Mouse (Mus musculus): Measurements from ENCODE around the gene Gstt1. TPM values are rescaled to one million over a fixed set of nuclear protein-coding genes. Genes with fewer than 3 reads are reported as not detected.
A peak's percentile ranks its signal among the peaks of the same experiment; 100 is the strongest.

The Gstt1 gene
- total and polyA plus RNA-seq, 3 experiments: 1.3 to 3.8 TPM; not detected in 1

GRCm38 (mm10) chr10:75744017-75744416 is 54.4 kb downstream of the Gstt1 start:
- no peaks in the 10 kb centered on the region for H3K9me3 ChIP-seq (replicated peaks; ENCODE audit: insufficient read depth, low read length)
- no peak overlapping the region for H3K27ac ChIP-seq (ENCODE audit: control insufficient read depth, low read depth, low read length)
- no peaks in the 10 kb centered on the region for H3K4me1 ChIP-seq (ENCODE audit: control insufficient read depth in 1 of 2, insufficient read depth in 2 of 2, low read length in 2 of 2)
- H3K27me3 ChIP-seq (ENCODE audit: control insufficient read depth in 1 of 2, insufficient read depth in 2 of 2, low read length in 2 of 2): no peaks in the 10 kb centered on the region
- no peaks in the 10 kb centered on the region for H3K79me2 ChIP-seq (ENCODE audit: control insufficient read depth, insufficient read depth, low read length, poor library complexity)
- TF ChIP-seq EP300 (IDR thresholded peaks at IDR 0.05; ENCODE audit: low read depth in 1 of 2, low read length in 2 of 2): no peak
- no peak for TF ChIP-seq USF2 (IDR thresholded peaks at IDR 0.05; ENCODE audit: borderline replicate concordance in 1 of 2, insufficient read depth in 1 of 2, low read depth in 1 of 2, low read length in 2 of 2)
- peak; percentile 87 to 96 (median 95) for TF ChIP-seq CTCF (IDR thresholded peaks at IDR 0.05 in 2 of 3, conservative IDR thresholded peaks at IDR 0.05 in 1 of 3; ENCODE audit: control insufficient read depth in 1 of 3, insufficient read depth in 1 of 3, low read depth in 2 of 3, low read length in 3 of 3, poor library complexity in 1 of 3, severe bottlenecking in 1 of 3)
- TF ChIP-seq MYB (IDR thresholded peaks at IDR 0.05; ENCODE audit: low read depth, low read length): no peak
- TF ChIP-seq NELFE (IDR thresholded peaks at IDR 0.05; ENCODE audit: low read depth, low read length): no peak
- no peak for TF ChIP-seq CHD1 (IDR thresholded peaks at IDR 0.05; ENCODE audit: low read depth, low read length)
- TF ChIP-seq ZNF384 (IDR thresholded peaks at IDR 0.05; ENCODE audit: low read depth, low read length): peak; percentile 77
- TF ChIP-seq SMC3 (IDR thresholded peaks at IDR 0.05; ENCODE audit: low read depth, low read length): peak; percentile 95
- peak; percentile 74 for TF ChIP-seq ZC3H11A (IDR thresholded peaks at IDR 0.05; ENCODE audit: low read depth, low read length)
- peak; percentile 79 for TF ChIP-seq RAD21 (IDR thresholded peaks at IDR 0.05; ENCODE audit: low read depth, low read length)
- peak; percentile 41 for TF ChIP-seq SIN3A (IDR thresholded peaks at IDR 0.05; ENCODE audit: low read length)
- no peak for TF ChIP-seq CHD2 (IDR thresholded peaks at IDR 0.05; ENCODE audit: low read length)
- H3K9ac ChIP-seq (ENCODE audit: control insufficient read depth, low read depth, low read length, poor library complexity, severe bottlenecking): no peak overlapping the region
- DNase-seq (ENCODE audit: low read depth, low spot score): peak; percentile 78
- H3K36me3 ChIP-seq (ENCODE audit: control insufficient read depth in 1 of 2, insufficient read depth in 2 of 2, low read length in 2 of 2): peaks cover 0 to 17% of the 10 kb centered on the region in 2 experiments; a peak in 2 of 4 replicates
- H3K4me3 ChIP-seq (ENCODE audit: control insufficient read depth in 1 of 2, insufficient read depth in 1 of 2, low read depth in 2 of 2, low read length in 2 of 2): no peak overlapping the region

GRCm38 (mm10) chr10:75743369-75743768 is 55.0 kb downstream of the Gstt1 start:
- Histone ChIP-seq H3K9ac (ENCODE audit: control insufficient read depth, low read depth, low read length, poor library complexity, severe bottlenecking) (no peak overlapping the region), H3K4me1 (ENCODE audit: control insufficient read depth in 1 of 2, insufficient read depth in 2 of 2, low read length in 2 of 2) (no peaks in the 10 kb centered on the region), H3K9me3 (replicated peaks; ENCODE audit: insufficient read depth, low read length) (no peaks in the 10 kb centered on the region), H3K36me3 (ENCODE audit: control insufficient read depth in 1 of 2, insufficient read depth in 2 of 2, low read length in 2 of 2) (peaks cover 0 to 18% of the 10 kb centered on the region in 2 experiments; a peak in 2 of 4 replicates), H3K4me3 (ENCODE audit: control insufficient read depth in 1 of 2, insufficient read depth in 1 of 2, low read depth in 2 of 2, low read length in 2 of 2) (no peak overlapping the region), H3K27ac (ENCODE audit: control insufficient read depth, low read depth, low read length) (no peak overlapping the region), H3K79me2 (ENCODE audit: control insufficient read depth, insufficient read depth, low read length, poor library complexity) (no peaks in the 10 kb centered on the region), H3K27me3 (ENCODE audit: control insufficient read depth in 1 of 2, insufficient read depth in 2 of 2, low read length in 2 of 2) (no peaks in the 10 kb centered on the region)
- TF ChIP-seq ZKSCAN1 (IDR thresholded peaks at IDR 0.05; ENCODE audit: low read depth, low read length): no peak
- no peak for TF ChIP-seq USF1 (IDR thresholded peaks at IDR 0.05; ENCODE audit: low read depth, low read length)
- no peak for TF ChIP-seq TAL1 (IDR thresholded peaks at IDR 0.05; ENCODE audit: low read length)
- no peak for TF ChIP-seq JUND (IDR thresholded peaks at IDR 0.05; ENCODE audit: low read depth, low read length)
- no peak for TF ChIP-seq SMC3 (IDR thresholded peaks at IDR 0.05; ENCODE audit: low read depth, low read length)
- TF ChIP-seq RAD21 (IDR thresholded peaks at IDR 0.05; ENCODE audit: low read depth, low read length): no peak
- TF ChIP-seq GATA1 (IDR thresholded peaks at IDR 0.05; ENCODE audit: low read depth, low read length): no peak
- no peak for TF ChIP-seq ZC3H11A (IDR thresholded peaks at IDR 0.05; ENCODE audit: low read depth, low read length)
- no peak for TF ChIP-seq GABPA (IDR thresholded peaks at IDR 0.05; ENCODE audit: low read depth, low read length)
- TF ChIP-seq POLR2A (IDR thresholded peaks at IDR 0.05; ENCODE audit: control insufficient read depth in 1 of 2, insufficient read depth in 1 of 2, low read depth in 1 of 2, low read length in 2 of 2, poor library complexity in 1 of 2): no peak
- no peak for DNase-seq (ENCODE audit: low read depth, low spot score)

Data from MEL (cell line).